Mouse (Mus musculus) liver, postnatal 0 days (tissue): ENCODE measurements around the gene Ddx23.

Source experiments
- CTCF ChIP-seq: sonication (generic); IDR thresholded peaks from 2 replicates; pipeline ENCODE4 v1.5.1; 2016; ENCODE audit warnings: antibody characterized with exemption, low read depth
- EP300 ChIP-seq: IDR thresholded peaks from 2 replicates; pipeline ENCODE4 v1.6.1; 2016; ENCODE audit warnings: antibody characterized with exemption, low read depth, mild to moderate bottlenecking

DNA sequence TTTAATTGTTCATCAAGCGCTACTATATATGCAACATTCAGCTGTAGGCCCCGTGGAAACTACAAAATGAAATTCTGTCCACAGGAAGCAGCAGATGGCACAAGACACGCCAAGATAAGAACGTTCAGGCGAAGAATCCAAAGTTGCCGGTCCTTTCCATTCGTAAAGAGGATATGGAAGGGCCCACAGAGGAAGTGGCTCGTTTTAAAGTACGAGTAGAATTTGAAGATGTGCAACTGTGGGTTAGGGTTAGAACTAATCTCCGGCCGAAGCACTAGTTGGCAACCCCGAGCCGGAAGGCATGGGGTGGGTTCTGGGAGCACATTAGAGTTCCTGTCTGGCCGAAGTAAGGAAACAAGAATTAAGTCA, 512 bp downstream of the Ddx23 start:
- TF ChIP-seq CTCF = no peak
- peak; percentile 28; the same call in 1 of the 2 replicates for TF ChIP-seq EP300
